Mouse (Mus musculus): ENCODE data around the gene Cib1. TPM values are rescaled to one million over a fixed set of nuclear protein-coding genes. Genes with fewer than 3 reads are reported as not detected.

Gene Cib1
- total and polyA plus RNA-seq, 3 experiments = 84.5 to 145 TPM; not detected in 1

GRCm38 (mm10) chr7:80179790-80180189 lies 52.8 kb downstream of the Cib1 start:
- H3K4me1 ChIP-seq (ENCODE audit: control insufficient read depth in 1 of 2, insufficient read depth in 2 of 2, low read length in 2 of 2) = peaks cover 10 to 46% of the 10 kb centered on the region in 2 experiments
- no peak overlapping the region for H3K9ac ChIP-seq (ENCODE audit: control insufficient read depth, low read depth, low read length, poor library complexity, severe bottlenecking)
- TF ChIP-seq USF2 (IDR thresholded peaks at IDR 0.05; ENCODE audit: borderline replicate concordance in 1 of 2, insufficient read depth in 1 of 2, low read depth in 1 of 2, low read length in 2 of 2) (no peak), NELFE (IDR thresholded peaks at IDR 0.05; ENCODE audit: low read depth, low read length) (no peak), MXI1 (IDR thresholded peaks at IDR 0.05; ENCODE audit: low read depth, low read length) (no peak), MEF2A (IDR thresholded peaks at IDR 0.05; ENCODE audit: extremely low read depth, insufficient replicate concordance, low read depth, low read length, poor library complexity, severe bottlenecking) (no peak), ZC3H11A (IDR thresholded peaks at IDR 0.05; ENCODE audit: low read depth, low read length) (no peak), TCF12 (IDR thresholded peaks at IDR 0.05; ENCODE audit: low read depth, low read length) (no peak), TAL1 (IDR thresholded peaks at IDR 0.05; ENCODE audit: low read length) (no peak), BHLHE40 (IDR thresholded peaks at IDR 0.05; ENCODE audit: borderline replicate concordance, low read depth, low read length) (no peak), HCFC1 (IDR thresholded peaks at IDR 0.05; ENCODE audit: low read depth, low read length) (no peak)
- no peak overlapping the region for H3K27ac ChIP-seq (ENCODE audit: control insufficient read depth, low read depth, low read length)
- no peaks in the 10 kb centered on the region for H3K27me3 ChIP-seq (ENCODE audit: control insufficient read depth in 1 of 2, insufficient read depth in 2 of 2, low read length in 2 of 2)
- H3K9me3 ChIP-seq (replicated peaks; ENCODE audit: insufficient read depth, low read length) = no peaks in the 10 kb centered on the region
- DNase-seq (ENCODE audit: low read depth, low spot score) = no peak
- peaks cover 0 to 19% of the 10 kb centered on the region in 2 experiments; a peak in 2 of 4 replicates for H3K36me3 ChIP-seq (ENCODE audit: control insufficient read depth in 1 of 2, insufficient read depth in 2 of 2, low read length in 2 of 2)
- H3K79me2 ChIP-seq (ENCODE audit: control insufficient read depth, insufficient read depth, low read length, poor library complexity) = no peaks in the 10 kb centered on the region
- H3K4me3 ChIP-seq (ENCODE audit: control insufficient read depth in 1 of 2, insufficient read depth in 1 of 2, low read depth in 2 of 2, low read length in 2 of 2) = no peak overlapping the region

- DNase-seq (ENCODE audit: low read depth, low spot score) = no peak
Observed at GRCm38 (mm10) chr7:80179327-80179726, 53.3 kb downstream of the Cib1 start.

DNA sequence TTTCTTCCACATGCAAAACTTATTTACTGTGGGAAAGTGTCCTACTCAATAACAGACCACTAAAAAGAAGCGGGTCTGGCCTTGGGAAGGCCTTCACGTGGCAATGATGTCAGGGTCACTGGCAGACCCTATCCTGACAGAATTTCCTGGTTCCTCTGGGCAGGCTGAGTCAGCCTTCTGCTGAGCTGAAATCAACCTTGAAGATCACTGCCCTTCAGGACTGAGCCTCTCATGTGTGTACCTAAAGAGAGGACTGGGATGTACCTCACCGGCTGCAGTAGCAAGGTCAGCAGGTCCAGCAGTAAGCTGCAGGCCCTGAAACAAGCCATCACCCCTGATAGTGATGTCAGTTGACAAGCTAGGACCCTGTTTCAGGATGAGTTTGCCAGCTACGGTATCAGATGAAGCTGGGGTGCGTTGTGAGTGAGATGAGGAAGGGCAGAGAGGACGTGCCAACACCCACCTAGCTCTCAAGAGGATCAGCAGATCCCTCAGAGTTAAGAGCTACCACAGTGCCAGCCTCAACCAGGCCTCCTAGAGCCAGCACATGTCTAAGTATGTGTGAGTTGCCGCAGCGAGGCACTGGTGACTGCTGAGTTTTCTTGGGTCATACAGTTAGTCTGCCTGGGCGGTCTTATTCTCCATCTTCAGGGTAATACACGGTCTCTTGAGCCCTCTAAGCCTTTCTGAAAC lies 54.4 kb downstream of the Cib1 start:
- Histone ChIP-seq H3K9ac (ENCODE audit: control insufficient read depth, low read depth, low read length, poor library complexity, severe bottlenecking) (no peak overlapping the region), H3K4me3 (ENCODE audit: control insufficient read depth in 1 of 2, insufficient read depth in 1 of 2, low read depth in 2 of 2, low read length in 2 of 2) (no peak overlapping the region), H3K79me2 (ENCODE audit: control insufficient read depth, insufficient read depth, low read length, poor library complexity) (no peaks in the 10 kb centered on the region), H3K27me3 (ENCODE audit: control insufficient read depth in 1 of 2, insufficient read depth in 2 of 2, low read length in 2 of 2) (no peaks in the 10 kb centered on the region), H3K9me3 (replicated peaks; ENCODE audit: insufficient read depth, low read length) (no peaks in the 10 kb centered on the region), H3K4me1 (ENCODE audit: control insufficient read depth in 1 of 2, insufficient read depth in 2 of 2, low read length in 2 of 2) (peaks cover 10 to 45% of the 10 kb centered on the region in 2 experiments), H3K27ac (ENCODE audit: control insufficient read depth, low read depth, low read length) (no peak overlapping the region), H3K36me3 (ENCODE audit: control insufficient read depth in 1 of 2, insufficient read depth in 2 of 2, low read length in 2 of 2) (peaks cover 0 to 19% of the 10 kb centered on the region in 2 experiments; a peak in 2 of 4 replicates)
- no peak for TF ChIP-seq CHD2 (IDR thresholded peaks at IDR 0.05; ENCODE audit: low read length)
- no peak for TF ChIP-seq ZC3H11A (IDR thresholded peaks at IDR 0.05; ENCODE audit: low read depth, low read length)
- no peak for TF ChIP-seq UBTF (IDR thresholded peaks at IDR 0.05; ENCODE audit: borderline replicate concordance, insufficient read depth, low read depth, low read length)
- TF ChIP-seq MAZ (IDR thresholded peaks at IDR 0.05; ENCODE audit: low read depth, low read length) = no peak
- TF ChIP-seq HCFC1 (IDR thresholded peaks at IDR 0.05; ENCODE audit: low read depth, low read length) = no peak
- TF ChIP-seq ZNF384 (IDR thresholded peaks at IDR 0.05; ENCODE audit: low read depth, low read length) = no peak
- no peak for TF ChIP-seq MAFK (IDR thresholded peaks at IDR 0.05; ENCODE audit: borderline replicate concordance, low read depth, low read length)
- no peak for TF ChIP-seq POLR2AphosphoS5 (IDR thresholded peaks at IDR 0.05; ENCODE audit: borderline replicate concordance, low read depth, low read length)
- TF ChIP-seq MYC (IDR thresholded peaks at IDR 0.05; ENCODE audit: low read depth, low read length) = no peak
- TF ChIP-seq POLR2AphosphoS2 (IDR thresholded peaks at IDR 0.05; ENCODE audit: low read length) = no peak
- no peak for TF ChIP-seq SMC3 (IDR thresholded peaks at IDR 0.05; ENCODE audit: low read depth, low read length)
- no peak for TF ChIP-seq MAX (IDR thresholded peaks at IDR 0.05; ENCODE audit: low read length)
- TF ChIP-seq EP300 (IDR thresholded peaks at IDR 0.05; ENCODE audit: low read depth in 1 of 2, low read length in 2 of 2) = no peak
- TF ChIP-seq POLR2A (IDR thresholded peaks at IDR 0.05; ENCODE audit: control insufficient read depth in 1 of 2, insufficient read depth in 1 of 2, low read depth in 1 of 2, low read length in 2 of 2, poor library complexity in 1 of 2) = no peak
- DNase-seq (ENCODE audit: low read depth, low spot score) = no peak

More at GRCm38 (mm10) chr7:80179327-80179726, 53.3 kb downstream of the Cib1 start:
- no peak for TF ChIP-seq HCFC1 (IDR thresholded peaks at IDR 0.05; ENCODE audit: low read depth, low read length)
- no peak for TF ChIP-seq GABPA (IDR thresholded peaks at IDR 0.05; ENCODE audit: low read depth, low read length)
- TF ChIP-seq E2F4 (IDR thresholded peaks at IDR 0.05; ENCODE audit: borderline replicate concordance, low read depth, low read length) = no peak
- no peak for TF ChIP-seq RAD21 (IDR thresholded peaks at IDR 0.05; ENCODE audit: low read depth, low read length)
- TF ChIP-seq MAFK (IDR thresholded peaks at IDR 0.05; ENCODE audit: borderline replicate concordance, low read depth, low read length) = peak; percentile 67; the same call in 1 of the 2 replicates
- H3K4me3 ChIP-seq (ENCODE audit: control insufficient read depth in 1 of 2, insufficient read depth in 1 of 2, low read depth in 2 of 2, low read length in 2 of 2) = no peak overlapping the region
- no peaks in the 10 kb centered on the region for H3K79me2 ChIP-seq (ENCODE audit: control insufficient read depth, insufficient read depth, low read length, poor library complexity)
- no peak overlapping the region for H3K27ac ChIP-seq (ENCODE audit: control insufficient read depth, low read depth, low read length)
- peaks cover 0 to 19% of the 10 kb centered on the region in 2 experiments; a peak in 2 of 4 replicates for H3K36me3 ChIP-seq (ENCODE audit: control insufficient read depth in 1 of 2, insufficient read depth in 2 of 2, low read length in 2 of 2)
- H3K9ac ChIP-seq (ENCODE audit: control insufficient read depth, low read depth, low read length, poor library complexity, severe bottlenecking) = no peak overlapping the region
- H3K27me3 ChIP-seq (ENCODE audit: control insufficient read depth in 1 of 2, insufficient read depth in 2 of 2, low read length in 2 of 2) = no peaks in the 10 kb centered on the region
- no peaks in the 10 kb centered on the region for H3K9me3 ChIP-seq (replicated peaks; ENCODE audit: insufficient read depth, low read length)
- H3K4me1 ChIP-seq (ENCODE audit: control insufficient read depth in 1 of 2, insufficient read depth in 2 of 2, low read length in 2 of 2) = peaks cover 10 to 45% of the 10 kb centered on the region in 2 experiments
